Comparison of ENCODE assay signal across 23 mouse cellular contexts in the genomic region with DNA sequence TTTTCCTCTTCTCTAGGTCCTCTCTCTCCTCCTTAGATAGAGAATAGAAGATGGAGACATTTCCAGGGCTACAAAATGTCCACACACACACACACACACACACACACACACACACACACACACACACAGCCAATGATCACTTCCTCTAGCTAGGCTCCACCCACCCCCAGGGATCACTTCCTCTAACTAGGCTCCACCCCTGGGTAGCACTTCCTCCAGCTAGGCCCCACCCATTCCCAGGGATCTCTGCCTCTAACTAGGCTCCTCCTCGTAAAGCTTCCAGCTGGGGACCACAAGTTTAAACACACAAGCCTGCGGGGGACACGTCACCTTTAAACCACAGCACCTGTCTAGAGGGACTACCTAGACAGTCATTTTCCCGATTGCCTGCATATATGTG. TPM values are rescaled to one million over a fixed set of nuclear protein-coding genes. Genes with fewer than 3 reads are reported as not detected.
A peak's percentile ranks its signal among the peaks of the same experiment; 100 is the strongest.
DNase-seq lines count a peak whose midpoint lies in the region; ATAC-seq and TF ChIP-seq lines count a peak whose summit lies in the region.
"Had no signal": no experiment of that assay in that cellular context is flagged by ENCODE, and none has a peak within 500 bp of the region (broad histone marks: within the 10 kb centered on the region; RNA-seq: fewer than 3 reads in every experiment).

No protein-coding gene starts in this region.

- no peaks in the 10 kb centered on the region for H3K9me3 ChIP-seq in hindbrain, postnatal 0 days (ENCODE audit: low read length)
- H3K9me3 ChIP-seq in hindbrain, embryonic 13.5 days, result no peaks in the 10 kb centered on the region
- H3K9me3 ChIP-seq: embryonic facial prominence, embryonic 13.5 days; hindbrain, embryonic 10.5 days; limb, embryonic 12.5 days; midbrain, embryonic 12.5 days; stomach, embryonic 15.5 days had no signal

- TF ChIP-seq CTCF in hindbrain, postnatal 0 days (IDR thresholded peaks at IDR 0.05; ENCODE audit: low read depth), result no peak

- H3K4me3 ChIP-seq in hindbrain, postnatal 0 days (ENCODE audit: low read length), result no peak overlapping the region
- no peak overlapping the region for H3K4me3 ChIP-seq in hindbrain, embryonic 13.5 days
- H3K4me3 ChIP-seq: embryonic facial prominence, embryonic 13.5 days; gastrocnemius, adult 2 months; hindbrain, embryonic 10.5 days; layer of hippocampus, adult 2 months; limb, embryonic 12.5 days; midbrain, embryonic 12.5 days; stomach, embryonic 15.5 days had no signal

- no peaks in the 10 kb centered on the region for H3K27me3 ChIP-seq in hindbrain, postnatal 0 days (ENCODE audit: insufficient read depth, low read length)
- H3K27me3 ChIP-seq in hindbrain, embryonic 13.5 days, result peaks cover 6% of the 10 kb centered on the region; the same call in 1 of the 2 replicates
- H3K27me3 ChIP-seq: embryonic facial prominence, embryonic 13.5 days; limb, embryonic 12.5 days; stomach, embryonic 15.5 days had no signal

- no peak overlapping the region for H3K4me2 ChIP-seq in hindbrain, postnatal 0 days (ENCODE audit: low read depth, low read length)
- no peak overlapping the region for H3K4me2 ChIP-seq in hindbrain, embryonic 13.5 days
- H3K4me2 ChIP-seq: embryonic facial prominence, embryonic 13.5 days; limb, embryonic 12.5 days; midbrain, embryonic 12.5 days; stomach, embryonic 15.5 days had no signal

- H3K27ac ChIP-seq in hindbrain, postnatal 0 days, result no peak overlapping the region
- no peak overlapping the region for H3K27ac ChIP-seq in hindbrain, embryonic 13.5 days
- H3K27ac ChIP-seq: embryonic facial prominence, embryonic 13.5 days; gastrocnemius, adult 2 months; hindbrain, embryonic 10.5 days; layer of hippocampus, adult 2 months; limb, embryonic 12.5 days; liver, embryonic 14.5 days; midbrain, embryonic 12.5 days; stomach, embryonic 15.5 days had no signal

- H3K4me1 ChIP-seq in hindbrain, postnatal 0 days (ENCODE audit: insufficient read depth, low read length), result no peaks in the 10 kb centered on the region
- no peaks in the 10 kb centered on the region for H3K4me1 ChIP-seq in hindbrain, embryonic 13.5 days (replicated peaks)
- H3K4me1 ChIP-seq: hindbrain, embryonic 10.5 days; limb, embryonic 12.5 days; midbrain, embryonic 12.5 days; stomach, embryonic 15.5 days had no signal

- no peak overlapping the region for H3K9ac ChIP-seq in hindbrain, postnatal 0 days (replicated peaks; ENCODE audit: low read length)
- no peak overlapping the region for H3K9ac ChIP-seq in hindbrain, embryonic 13.5 days
- H3K9ac ChIP-seq: embryonic facial prominence, embryonic 13.5 days; forebrain, postnatal 0 days; limb, embryonic 12.5 days; liver, embryonic 14.5 days; midbrain, embryonic 12.5 days; stomach, embryonic 15.5 days had no signal

- no peak for DNase-seq in hindbrain, postnatal 0 days (ENCODE audit: low spot score)
- peak; percentile 26 for DNase-seq in testis, postnatal 14 days (ENCODE audit: low spot score)
- DNase-seq in testis, postnatal 10 days (ENCODE audit: low spot score), result no peak
- no peak for DNase-seq in layer of hippocampus, adult 11-12 months (ENCODE audit: low spot score)
- no peak for DNase-seq in cerebellum, postnatal 25 days
- DNase-seq in cerebellum, adult 8-10 months, result no peak
- DNase-seq: adrenal gland, postnatal 14 days; cerebellum, adult 2 months; forebrain, postnatal 0 days; gastrocnemius, adult 2 months; heart, adult 18-20 months; lung, postnatal 36 days; right cerebral cortex, adult 18-20 months had no signal

- no peaks in the 10 kb centered on the region for H3K36me3 ChIP-seq in hindbrain, postnatal 0 days (ENCODE audit: insufficient read depth, low read length)
- no peaks in the 10 kb centered on the region for H3K36me3 ChIP-seq in hindbrain, embryonic 13.5 days
- H3K36me3 ChIP-seq: embryonic facial prominence, embryonic 13.5 days; G1E; hindbrain, embryonic 10.5 days; limb, embryonic 12.5 days; midbrain, embryonic 12.5 days; stomach, embryonic 15.5 days had no signal

- peak; percentile 25; the same call in 1 of the 2 replicates for ATAC-seq in hindbrain, postnatal 0 days
- ATAC-seq in hindbrain, embryonic 13.5 days (ENCODE audit: low FRiP score), result no peak
- peak; percentile 63; the same call in 1 of the 2 replicates for ATAC-seq in common myeloid progenitor, adult 5-6 weeks (replicated peaks; ENCODE audit: low read depth, poor library complexity, severe bottlenecking)
- ATAC-seq: forebrain, postnatal 0 days had no signal

- 92% methylated on average over 4 of the region's 4 CpGs for WGBS in hindbrain, postnatal 0 days
- 91% methylated on average over 4 of the region's 4 CpGs for WGBS in hindbrain, embryonic 13.5 days

RNA-seq across cellular contexts. Expression of a gene that starts 34.7 kb away (rescaled TPM):
- total RNA-seq in hindbrain, postnatal 0 days (2014; rRNA removed), result 20.9 and 27.5 TPM in 2 replicates
- polyA plus RNA-seq in hindbrain, postnatal 0 days (2015; fragmentation: Nextera tagmentation; extraction: Ambion mirVana), result 48.9 and 57.2 TPM in 2 replicates
- polyA plus RNA-seq in hindbrain, embryonic 13.5 days (2015; fragmentation: Nextera tagmentation; extraction: Ambion mirVana), result 46.8 and 49.6 TPM in 2 replicates
- 25.9 and 52.0 TPM in 2 replicates for total RNA-seq in common myeloid progenitor, adult 5-6 weeks (2017)
